Mouse (Mus musculus) megakaryocyte progenitor cell, adult 5-6 weeks (primary cell): Measurements from ENCODE around the gene Dram2. TPM values are rescaled to one million over a fixed set of nuclear protein-coding genes. Genes with fewer than 3 reads are reported as not detected.
"Not testable (repeated sequence)": the region's sequence is repeated elsewhere in the genome, so short reads cannot be mapped to it uniquely, and the experiment has no call there.

Source experiments
- ATAC-seq: replicated peaks from 2 replicates; pipeline ENCODE4 v1.8.0; 2016; ENCODE audit warnings: mild to moderate bottlenecking, moderate TSS enrichment, inconsistent platforms; ENCODE audit not compliant: poor library complexity
- total RNA-seq, 2 experiments: library from RNA; stranded (forward) in 1 of 2; stranded (reverse) in 1 of 2; fragments of 157-497, 149-512 nt in 1 of 2; fragments of 200-1000 nt in 1 of 2; gene quantifications; 2 replicates each; pipeline versions ENCODE4 v1.2.3 to v1.2.4; 2015 to 2017

Gene Dram2
- total RNA-seq (2015) (36.7 and 37.4 TPM in 2 replicates), total RNA-seq (2017) (16.9 and 24.1 TPM in 2 replicates)

- ATAC-seq: peak; percentile 94
Measured at GRCm38 (mm10) chr3:106547171-106547923, at the start of gene Dram2, which contains the start of gene Cept1. TSS of gene Dram2 (plus strand) at chr3:106547798. TSS of gene Cept1 (minus strand) at chr3:106547802.

DNA sequence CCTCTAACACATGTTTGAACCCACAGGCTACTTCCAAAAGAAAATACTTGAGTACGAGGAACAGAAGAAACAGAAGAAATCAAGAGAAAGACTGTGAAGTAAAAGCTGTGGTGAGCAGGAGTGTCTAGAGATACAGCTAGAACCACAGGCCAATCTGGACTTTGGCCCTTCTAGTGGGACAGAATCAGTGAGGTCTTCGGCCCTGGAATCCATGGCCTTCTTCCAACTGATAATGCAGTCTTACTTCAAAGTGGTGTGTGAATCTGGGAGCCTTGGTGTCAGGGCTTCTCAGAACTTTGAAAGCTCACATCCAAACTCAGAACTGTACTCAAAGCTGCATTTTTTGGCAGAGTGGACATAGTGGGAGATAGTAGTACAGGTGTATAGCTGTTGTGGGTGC is 47.1 kb upstream of the Dram2 start:
- no peak for ATAC-seq

GRCm38 (mm10) chr3:106502892-106503291 is 44.7 kb upstream of the Dram2 start:
- no peak for ATAC-seq

DNA sequence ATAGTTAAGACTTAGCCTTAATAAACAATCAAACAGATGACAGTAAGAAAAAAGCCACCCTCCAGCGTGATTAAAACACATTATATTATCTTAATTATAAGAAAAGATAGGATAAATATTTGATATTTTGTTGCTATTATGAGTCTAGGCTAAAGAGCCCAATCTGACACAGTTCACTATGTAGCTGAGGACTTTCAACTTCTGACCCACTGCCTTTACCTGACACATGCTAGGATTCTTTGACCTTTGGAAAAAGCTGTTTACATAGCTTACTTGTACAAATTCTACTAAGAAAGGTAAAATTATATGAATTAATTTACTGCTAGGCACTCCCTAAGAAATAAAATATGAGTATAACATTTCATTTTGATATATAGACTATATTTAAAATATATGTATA is 36.9 kb upstream of the Dram2 start:
- no peak for ATAC-seq

GRCm38 (mm10) chr3:106515016-106515415 is 32.6 kb upstream of the Dram2 start:
- ATAC-seq: no peak

DNA sequence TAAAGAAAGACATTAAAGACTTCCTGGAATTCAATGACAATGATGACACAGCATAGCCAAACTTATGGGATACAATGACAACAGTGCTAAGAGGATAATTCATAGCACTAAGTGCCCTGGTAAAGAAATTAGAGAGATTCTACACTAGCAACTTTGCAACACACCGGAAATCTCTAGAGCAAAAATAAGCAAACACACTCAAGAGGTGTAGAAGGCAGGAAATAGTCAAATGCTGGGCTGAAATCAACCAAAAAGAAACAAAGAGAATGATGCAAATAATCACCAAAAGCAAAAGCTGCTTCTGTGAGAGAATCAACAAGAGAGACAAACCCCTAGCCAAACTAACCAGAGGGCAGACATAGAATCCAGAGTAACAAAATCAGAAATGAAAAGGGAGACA is 24.9 kb upstream of the Dram2 start:
- ATAC-seq: no peak

- ATAC-seq: no peak
Measured at GRCm38 (mm10) chr3:106526411-106526810, 21.2 kb upstream of the Dram2 start.

DNA sequence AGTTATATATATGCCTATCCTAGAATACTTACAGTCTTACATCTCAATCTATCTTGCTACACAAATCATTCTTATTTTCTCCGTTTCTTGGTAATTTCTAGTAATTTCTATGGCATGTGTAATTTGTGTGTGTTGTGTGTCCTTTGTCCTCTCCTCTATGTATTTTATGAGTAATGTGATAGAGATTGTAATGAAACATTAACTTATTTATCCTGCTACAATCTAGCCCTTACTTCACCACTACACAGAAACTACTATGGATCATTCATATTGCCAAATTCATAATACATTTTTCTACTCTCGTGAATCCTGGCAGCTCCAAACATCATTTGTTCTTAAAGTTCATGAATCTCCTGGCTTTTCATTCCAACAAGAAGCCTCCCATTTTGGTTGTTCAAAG is 19.6 kb upstream of the Dram2 start:
- no peak for ATAC-seq

DNA sequence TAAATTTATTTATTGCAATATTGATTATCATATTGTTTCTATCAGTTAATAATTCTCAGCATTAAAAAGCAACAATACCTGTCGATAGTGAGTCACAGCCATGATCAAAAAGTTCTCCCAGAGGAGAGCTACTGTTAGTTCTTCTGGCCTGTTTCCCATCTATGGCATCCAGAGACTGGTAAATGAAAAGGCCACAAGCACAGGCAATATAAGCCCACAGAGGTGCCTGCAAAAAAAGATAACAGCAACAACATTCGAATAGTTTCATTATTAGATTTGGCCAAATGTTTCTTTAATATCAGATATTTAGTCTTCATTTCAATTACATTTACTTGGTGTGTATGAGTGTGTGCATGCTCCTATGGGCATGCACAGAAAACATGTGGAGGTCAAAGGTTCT is 14.3 kb upstream of the Dram2 start:
- ATAC-seq: peak; percentile 95

- no peak for ATAC-seq
Measured at GRCm38 (mm10) chr3:106544721-106545316, 2.8 kb upstream of the Dram2 start.

DNA sequence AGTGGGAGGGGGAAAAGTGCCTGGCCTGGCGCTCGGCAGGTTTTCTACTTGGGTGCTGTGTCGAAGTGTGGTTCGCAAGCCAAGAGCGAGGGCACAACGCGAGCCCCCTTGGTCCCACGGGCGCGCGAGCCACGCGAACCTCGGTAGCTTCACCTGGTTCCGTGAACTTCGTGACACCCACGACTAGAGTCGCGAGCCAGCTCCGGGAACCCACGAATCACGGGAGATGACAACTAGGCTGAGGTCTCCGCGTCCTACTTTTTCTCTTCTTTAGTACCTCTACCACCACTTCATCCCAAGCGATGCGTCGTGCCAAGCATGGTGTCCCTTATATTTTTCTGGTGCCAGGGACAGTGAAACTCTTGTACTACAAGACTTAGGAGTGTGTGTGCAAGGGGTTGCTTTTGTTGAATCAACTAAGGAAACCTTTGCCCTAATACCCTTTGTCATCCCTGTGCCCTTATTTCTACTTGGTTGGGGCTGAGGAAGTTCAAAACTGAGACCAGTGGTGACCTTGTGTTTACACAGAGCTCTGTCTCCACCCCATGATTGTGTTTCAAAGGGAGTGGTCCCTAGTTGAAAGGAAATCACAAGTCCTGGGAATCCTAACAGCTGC is 434 bp downstream of the Dram2 start:
- peak; percentile 32 for ATAC-seq

GRCm38 (mm10) chr3:106548971-106549370 is 1.4 kb downstream of the Dram2 start:
- no peak for ATAC-seq

GRCm38 (mm10) chr3:106553411-106553810 is 5.8 kb downstream of the Dram2 start:
- ATAC-seq: no peak

DNA sequence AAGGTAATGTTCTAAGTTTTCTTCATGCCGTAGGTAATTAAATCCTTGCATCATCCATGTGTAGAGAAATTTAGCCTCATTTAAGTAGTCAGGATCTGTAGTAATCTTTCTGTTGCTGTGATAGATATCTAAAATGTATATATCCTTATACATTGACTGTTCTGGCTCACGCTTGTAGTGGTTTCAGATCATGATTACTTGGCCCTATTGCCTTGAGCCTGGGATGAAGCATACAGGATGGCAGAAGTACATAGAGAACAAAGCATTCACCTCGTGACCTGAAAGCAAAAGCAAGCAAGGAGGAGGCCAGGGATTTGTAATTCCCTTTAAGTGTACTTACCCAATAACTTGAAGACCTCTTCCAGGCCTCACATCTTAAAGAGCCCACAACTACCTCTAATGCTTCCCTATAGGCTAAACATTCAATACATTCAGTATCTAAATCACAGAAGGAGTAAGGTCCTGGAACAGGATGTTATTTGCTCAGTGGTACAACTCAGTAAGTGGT is 8.2 kb downstream of the Dram2 start:
- ATAC-seq: no peak

DNA sequence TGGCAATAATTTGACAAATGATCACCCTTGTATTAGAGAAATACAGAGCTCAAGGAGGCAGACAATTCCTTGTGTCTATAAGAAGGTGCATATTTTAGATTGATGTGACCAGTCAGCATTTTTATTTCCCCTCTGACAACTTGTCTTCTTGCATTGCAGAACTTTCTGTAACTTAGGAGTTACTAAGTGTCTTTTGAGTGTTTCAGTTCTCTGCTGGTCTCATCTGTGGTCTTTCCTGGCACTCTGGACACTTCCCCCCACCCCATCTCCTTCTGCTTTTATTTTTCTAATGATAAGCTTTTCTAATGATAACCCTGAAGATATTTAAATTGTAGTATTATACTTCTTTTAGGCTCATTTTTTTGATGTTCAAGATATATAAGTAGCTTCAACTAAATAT is 10.7 kb downstream of the Dram2 start:
- ATAC-seq: peak; percentile 46; the same call in 1 of the 2 replicates

DNA sequence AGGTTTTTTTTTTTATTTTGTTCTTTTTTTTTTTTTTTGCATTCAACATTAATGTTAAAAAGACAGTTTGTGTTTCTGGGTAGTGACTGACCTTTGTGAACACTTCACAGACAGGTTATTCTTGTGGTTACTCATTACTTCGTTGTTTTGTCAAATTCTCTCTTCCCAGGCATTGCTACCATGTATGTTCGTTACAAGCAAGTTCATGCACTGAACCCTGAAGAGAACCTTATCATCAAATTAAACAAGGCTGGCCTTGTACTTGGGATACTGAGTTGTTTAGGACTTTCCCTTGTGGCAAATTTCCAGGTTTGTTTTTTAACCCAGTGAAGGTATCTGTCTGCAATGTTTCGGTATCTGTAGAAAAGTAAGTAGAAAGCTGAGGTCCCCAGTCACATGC is 18.3 kb downstream of the Dram2 start:
- no peak for ATAC-seq

DNA sequence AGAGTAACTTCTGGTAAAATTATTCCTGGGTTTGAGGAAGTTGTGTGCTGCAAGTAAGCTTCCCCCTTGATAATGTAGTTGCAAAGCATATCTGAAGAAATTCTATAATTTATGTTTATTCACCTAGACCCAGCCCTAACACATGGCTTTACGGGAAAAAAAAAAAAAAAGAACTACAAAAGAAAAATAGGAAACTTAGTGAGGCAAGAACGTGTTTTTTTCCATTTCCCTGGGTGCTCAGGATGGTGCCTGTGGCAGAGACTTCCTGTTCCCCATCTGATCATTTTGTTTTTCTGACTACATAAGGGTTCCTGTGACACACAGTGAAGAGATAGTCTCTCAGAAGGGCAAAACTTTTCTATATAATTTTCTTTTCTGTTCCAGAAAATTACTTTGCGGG is 25.6 kb downstream of the Dram2 start:
- ATAC-seq: peak; percentile 52

GRCm38 (mm10) chr3:106579296-106579695 is 31.7 kb downstream of the Dram2 start:
- no peak for ATAC-seq

GRCm38 (mm10) chr3:106593631-106594030 is 46.0 kb downstream of the Dram2 start:
- not testable (repeated sequence) for ATAC-seq

DNA sequence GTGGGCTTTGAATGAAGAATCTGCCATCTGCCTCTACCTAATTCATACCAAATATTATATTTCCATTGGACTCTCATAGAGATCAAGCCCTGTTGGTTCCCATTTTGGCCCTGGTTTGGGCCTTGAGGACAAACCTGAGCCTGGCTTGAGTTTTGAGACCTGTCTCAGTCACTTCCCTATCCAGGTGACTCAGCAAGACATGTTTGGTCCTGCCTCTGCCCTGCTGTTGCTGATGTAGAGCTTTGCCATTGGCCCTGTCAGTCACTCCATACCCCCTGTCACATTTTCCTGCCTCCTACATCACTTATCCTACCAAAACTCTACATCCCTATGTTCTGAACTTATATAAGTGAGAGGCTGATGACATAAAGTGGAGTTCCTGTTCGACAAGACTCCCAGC is 70.5 kb downstream of the Dram2 start:
- ATAC-seq: no peak
